Mouse (Mus musculus): ENCODE measurements around the gene Samd8.

DNA sequence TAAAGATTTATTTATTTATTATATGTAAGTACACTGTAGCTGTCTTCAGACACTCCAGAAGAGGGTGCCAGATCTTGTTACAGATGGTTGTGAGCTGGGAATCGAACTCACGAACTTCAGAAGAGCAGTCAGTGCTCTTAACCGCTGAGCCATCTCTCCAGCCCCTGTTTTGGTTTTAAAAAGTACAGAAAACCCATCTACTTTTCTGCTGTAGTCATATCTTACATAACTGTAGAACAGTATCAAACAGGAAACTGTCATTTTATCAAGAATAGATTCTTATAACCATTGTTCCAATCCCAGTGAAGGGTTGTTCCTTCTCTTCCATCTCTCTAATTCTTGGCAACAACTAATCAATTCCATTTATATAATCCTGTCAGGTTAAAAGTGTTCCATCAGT lies 13.4 kb downstream of the Samd8 start:
- no peak for TF ChIP-seq TAL1 (IDR thresholded peaks at IDR 0.05; ENCODE audit: low read length)
- no peak for TF ChIP-seq GATA1 (IDR thresholded peaks at IDR 0.05; ENCODE audit: low read length)
